Comparison of ENCODE assay signal across 9 mouse cellular contexts in the genomic region with DNA sequence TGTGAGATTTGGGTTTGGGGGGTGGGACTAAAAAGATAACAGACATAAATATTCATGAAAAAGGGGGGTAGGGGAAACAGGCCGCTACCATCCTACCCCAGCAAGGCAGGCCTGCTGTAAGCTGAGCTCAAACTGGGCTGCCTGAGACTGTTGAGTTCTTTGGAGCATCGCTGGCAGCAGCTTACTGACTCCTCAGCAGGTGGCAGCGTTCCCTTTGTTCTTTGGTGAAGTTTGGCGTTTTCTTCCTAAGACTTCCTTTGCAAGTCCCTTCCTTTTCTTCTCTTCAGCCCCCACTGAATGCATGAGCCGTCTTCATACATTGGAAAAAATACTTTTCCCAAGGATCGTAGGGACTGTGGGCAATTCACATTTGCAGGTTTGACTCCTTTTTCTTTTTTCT. TPM values are rescaled to one million over a fixed set of nuclear protein-coding genes. Genes with fewer than 3 reads are reported as not detected.
A peak's percentile ranks its signal among the peaks of the same experiment; 100 is the strongest.
DNase-seq lines count a peak whose midpoint lies in the region; ATAC-seq and TF ChIP-seq lines count a peak whose summit lies in the region.
"Had no signal": no experiment of that assay in that cellular context is flagged by ENCODE, and none has a peak within 500 bp of the region (broad histone marks: within the 10 kb centered on the region; RNA-seq: fewer than 3 reads in every experiment).

No protein-coding gene starts in this region.

- no peaks in the 10 kb centered on the region for H3K9me3 ChIP-seq in hindbrain, postnatal 0 days (ENCODE audit: low read length)
- H3K9me3 ChIP-seq: lung, embryonic 15.5 days had no signal

- 4% methylated on average over 6 of the region's 6 CpGs for WGBS in hindbrain, postnatal 0 days

- ATAC-seq in hindbrain, postnatal 0 days, result no peak
- no peak for ATAC-seq in inflammation-experienced regulatory T-cells, adult 6 months

- no peaks in the 10 kb centered on the region for H3K36me3 ChIP-seq in hindbrain, postnatal 0 days (ENCODE audit: insufficient read depth, low read length)
- H3K36me3 ChIP-seq: lung, embryonic 15.5 days had no signal

- DNase-seq in adrenal gland, postnatal 10 days, result peak; percentile 39
- DNase-seq in adrenal gland, adult 18-20 months (ENCODE audit: low spot score in 2 of 2), result no peak
- peak; percentile 8 to 35 for DNase-seq in layer of hippocampus, postnatal 10 days (ENCODE audit: low spot score in 2 of 2)
- no peak for DNase-seq in layer of hippocampus, adult 9-10 months (ENCODE audit: low spot score)
- peak; percentile 94 for DNase-seq in R1 (ENCODE audit: low read depth, low spot score)
- peak; percentile 83 for DNase-seq in hindbrain, postnatal 0 days (ENCODE audit: low spot score)
- peak; percentile 63 for DNase-seq in naive thymus-derived CD4-positive, alpha-beta T cell, adult 2 months (ENCODE audit: low read depth)

- H3K4me2 ChIP-seq in hindbrain, postnatal 0 days (ENCODE audit: low read depth, low read length), result no peak overlapping the region
- H3K4me2 ChIP-seq: lung, embryonic 15.5 days had no signal

- TF ChIP-seq CTCF in hindbrain, postnatal 0 days (IDR thresholded peaks at IDR 0.05; ENCODE audit: low read depth), result peak; percentile 63

- no peaks in the 10 kb centered on the region for H3K27me3 ChIP-seq in hindbrain, postnatal 0 days (ENCODE audit: insufficient read depth, low read length)

- no peaks in the 10 kb centered on the region for H3K4me1 ChIP-seq in hindbrain, postnatal 0 days (ENCODE audit: insufficient read depth, low read length)
- H3K4me1 ChIP-seq: lung, embryonic 15.5 days had no signal

- H3K4me3 ChIP-seq in hindbrain, postnatal 0 days (ENCODE audit: low read length), result no peak overlapping the region
- H3K4me3 ChIP-seq: lung, embryonic 15.5 days had no signal

- H3K9ac ChIP-seq in hindbrain, postnatal 0 days (replicated peaks; ENCODE audit: low read length), result no peak overlapping the region
- H3K9ac ChIP-seq: lung, embryonic 15.5 days had no signal

- H3K27ac ChIP-seq in hindbrain, postnatal 0 days, result no peak overlapping the region
- H3K27ac ChIP-seq: lung, embryonic 15.5 days had no signal

RNA-seq across cellular contexts. Expression of a gene that starts 7.9 kb away (rescaled TPM):
- 10 to 100 TPM; 64.8 to 65.9 TPM for total RNA-seq in adrenal gland, postnatal 10 days (2021)
- total RNA-seq in adrenal gland, adult 18-20 months (2021), result 10 to 100 TPM; 69.0 to 74.2 TPM
- total RNA-seq in layer of hippocampus, postnatal 10 days (2021), result 100 to 1,000 TPM; 129 to 130 TPM
- total RNA-seq in hindbrain, postnatal 0 days (2014; rRNA removed), result 95.9 and 111 TPM in 2 replicates
- 13.3 and 14.7 TPM in 2 replicates for polyA plus RNA-seq in hindbrain, postnatal 0 days (2015; fragmentation: Nextera tagmentation; extraction: Ambion mirVana)
- 10 to 100 TPM; 13.6 to 17.2 (median 16.0) TPM for polyA plus RNA-seq in inflammation-experienced regulatory T-cells, adult 6 months (2017; shearing (Covaris generic))

RNA-seq across cellular contexts. Expression of a gene that starts 9.8 kb away (rescaled TPM):
- total RNA-seq in adrenal gland, postnatal 10 days (2021), result 10 to 100 TPM; 60.0 to 65.8 TPM
- total RNA-seq in adrenal gland, adult 18-20 months (2021), result 10 to 100 TPM; 62.1 to 71.9 TPM
- 100 to 1,000 TPM; 105 to 121 TPM for total RNA-seq in layer of hippocampus, postnatal 10 days (2021)
- total RNA-seq in hindbrain, postnatal 0 days (2014; rRNA removed), result 113 and 117 TPM in 2 replicates
- polyA plus RNA-seq in hindbrain, postnatal 0 days (2015; fragmentation: Nextera tagmentation; extraction: Ambion mirVana), result 116 and 118 TPM in 2 replicates
- 100 to 1,000 TPM in 1 of 3 experiments, 10 to 100 TPM in 2; 92.3 to 115 (median 99.8) TPM for polyA plus RNA-seq in inflammation-experienced regulatory T-cells, adult 6 months (2017; shearing (Covaris generic))

Comparison
In these comparisons a context has a peak if more than half of its experiments do, and no peak if none do; other contexts are left out.
1. DNase-seq: peak in adrenal gland, postnatal 10 days (single experiment), layer of hippocampus, postnatal 10 days (2 of 2), R1 (single experiment), hindbrain, postnatal 0 days (single experiment) and naive thymus-derived CD4-positive, alpha-beta T cell, adult 2 months (single experiment); none in adrenal gland, adult 18-20 months (0 of 2) and layer of hippocampus, adult 9-10 months (single experiment).